Mouse (Mus musculus): Measurements from ENCODE around the gene Pcnx. TPM values are rescaled to one million over a fixed set of nuclear protein-coding genes. Genes with fewer than 3 reads are reported as not detected.

Pcnx gene
- polyA plus RNA-seq, 1 experiment from 2014 or later, result 2.3 TPM

GRCm38 (mm10) chr12:81941191-81941590 lies 81.4 kb downstream of the Pcnx start:
- Histone ChIP-seq H3K4me1 (ENCODE audit: control insufficient read depth, low read depth, low read length) (no peaks in the 10 kb centered on the region), H3K4me3 (ENCODE audit: low read depth, low read length) (no peak overlapping the region), H3K27me3 (ENCODE audit: control insufficient read depth, insufficient read depth, low read depth, low read length) (no peaks in the 10 kb centered on the region), H3K36me3 (ENCODE audit: control insufficient read depth, insufficient read depth) (no peaks in the 10 kb centered on the region), H3K27ac (ENCODE audit: low read length) (no peak overlapping the region), H3K9me3 (replicated peaks; ENCODE audit: control insufficient read depth, low read length) (no peaks in the 10 kb centered on the region), H3K4me2 (ENCODE audit: low read depth, low read length) (no peak overlapping the region), H3K9ac (ENCODE audit: low read depth, low read length) (no peak overlapping the region)
- WGBS (ENCODE audit: insufficient replicate concordance), result 74% methylated on average over 9 of the region's 9 CpGs
- ATAC-seq (ENCODE audit: low read depth), result no peak

DNA sequence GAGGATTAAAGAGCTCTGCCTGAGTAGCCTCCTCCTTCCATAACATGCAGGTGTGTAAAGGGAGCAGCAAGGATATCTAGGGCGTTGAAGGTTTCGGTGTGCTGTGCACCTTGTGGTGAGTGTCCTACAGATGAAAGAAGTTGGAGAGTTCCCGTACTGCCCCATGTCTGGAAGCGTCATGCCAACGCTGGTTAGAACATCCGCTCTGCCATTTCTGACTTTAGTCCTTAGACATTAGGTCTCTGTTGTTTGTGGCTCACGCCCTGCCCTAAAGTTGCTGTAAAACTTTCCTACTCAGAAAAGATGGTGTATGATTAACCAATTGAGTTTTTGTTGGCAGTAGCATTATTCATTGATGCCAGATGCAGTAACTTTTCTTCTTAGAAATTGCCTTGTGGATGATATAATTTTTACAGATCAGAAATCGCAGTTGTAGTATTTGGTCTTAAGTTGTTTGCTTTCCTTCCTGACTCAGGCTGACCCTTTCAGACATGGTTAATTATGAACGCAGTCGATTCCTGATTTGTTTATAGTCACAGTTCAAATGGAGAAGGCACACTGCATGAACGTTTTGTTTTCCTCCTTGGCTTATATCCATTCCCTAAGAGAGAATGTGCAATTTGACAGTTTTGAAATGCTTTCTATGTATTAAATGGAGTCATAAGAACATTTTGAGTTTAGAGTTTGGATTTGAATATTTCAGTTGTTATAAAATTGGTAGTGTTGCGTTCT lies 83.7 kb downstream of the Pcnx start:
- 70% methylated on average over 12 of the region's 12 CpGs for WGBS (ENCODE audit: insufficient replicate concordance)
- no peaks in the 10 kb centered on the region for H3K9me3 ChIP-seq (replicated peaks; ENCODE audit: control insufficient read depth, low read length)
- ATAC-seq (ENCODE audit: low read depth), result no peak
- no peaks in the 10 kb centered on the region for H3K4me1 ChIP-seq (ENCODE audit: control insufficient read depth, low read depth, low read length)
- H3K27ac ChIP-seq (ENCODE audit: low read length), result no peak overlapping the region
- no peaks in the 10 kb centered on the region for H3K27me3 ChIP-seq (ENCODE audit: control insufficient read depth, insufficient read depth, low read depth, low read length)
- H3K4me2 ChIP-seq (ENCODE audit: low read depth, low read length), result no peak overlapping the region
- H3K36me3 ChIP-seq (ENCODE audit: control insufficient read depth, insufficient read depth), result no peaks in the 10 kb centered on the region
- no peak overlapping the region for H3K9ac ChIP-seq (ENCODE audit: low read depth, low read length)
- no peak overlapping the region for H3K4me3 ChIP-seq (ENCODE audit: low read depth, low read length)

DNA sequence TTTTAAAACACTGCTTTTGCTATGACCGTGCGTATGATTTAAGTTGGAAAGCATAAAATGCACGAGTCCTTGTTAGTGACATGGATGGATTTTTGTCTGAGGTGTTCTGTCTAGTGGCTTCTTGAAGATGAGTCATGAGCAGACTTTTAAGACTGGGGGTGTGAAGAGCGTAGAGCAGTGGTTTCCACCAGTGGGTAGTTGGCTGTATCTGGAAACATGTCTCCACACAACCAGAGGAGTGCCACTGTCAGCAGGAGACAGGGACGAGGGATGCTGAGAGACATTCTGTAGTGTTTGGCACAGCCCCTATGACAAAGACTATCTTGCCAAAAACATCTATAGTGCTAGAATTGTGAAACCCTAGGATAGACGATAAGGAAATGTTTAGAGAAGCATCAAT lies 89.2 kb downstream of the Pcnx start:
- no peak overlapping the region for H3K9ac ChIP-seq (ENCODE audit: low read depth, low read length)
- no peaks in the 10 kb centered on the region for H3K36me3 ChIP-seq (ENCODE audit: control insufficient read depth, insufficient read depth)
- ATAC-seq (ENCODE audit: low read depth), result no peak
- H3K4me1 ChIP-seq (ENCODE audit: control insufficient read depth, low read depth, low read length), result no peaks in the 10 kb centered on the region
- no peaks in the 10 kb centered on the region for H3K27me3 ChIP-seq (ENCODE audit: control insufficient read depth, insufficient read depth, low read depth, low read length)
- 68% methylated on average over 6 of the region's 6 CpGs for WGBS (ENCODE audit: insufficient replicate concordance)
- H3K4me2 ChIP-seq (ENCODE audit: low read depth, low read length), result no peak overlapping the region
- no peak overlapping the region for H3K27ac ChIP-seq (ENCODE audit: low read length)
- no peaks in the 10 kb centered on the region for H3K9me3 ChIP-seq (replicated peaks; ENCODE audit: control insufficient read depth, low read length)
- H3K4me3 ChIP-seq (ENCODE audit: low read depth, low read length), result no peak overlapping the region

DNA sequence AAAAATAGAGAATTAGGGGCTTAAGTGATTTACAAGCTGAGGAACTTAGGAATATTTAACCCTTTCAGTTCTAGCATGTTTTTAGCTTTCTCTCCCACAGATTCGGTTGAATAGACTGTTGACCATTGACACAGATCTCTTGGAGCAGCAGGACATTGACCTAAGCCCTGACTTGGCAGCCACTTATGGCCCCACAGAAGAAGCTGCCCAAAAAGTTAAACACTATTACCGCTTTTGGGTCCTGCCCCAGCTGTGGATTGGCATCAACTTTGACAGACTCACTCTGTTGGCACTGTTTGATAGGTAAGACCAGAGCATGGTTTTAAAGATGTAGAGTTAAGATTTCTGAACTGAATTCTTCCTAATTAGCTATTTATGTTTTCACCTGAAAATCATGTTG lies 90.2 kb downstream of the Pcnx start:
- H3K36me3 ChIP-seq (ENCODE audit: control insufficient read depth, insufficient read depth), result no peaks in the 10 kb centered on the region
- H3K27me3 ChIP-seq (ENCODE audit: control insufficient read depth, insufficient read depth, low read depth, low read length), result no peaks in the 10 kb centered on the region
- H3K9me3 ChIP-seq (replicated peaks; ENCODE audit: control insufficient read depth, low read length), result no peaks in the 10 kb centered on the region
- WGBS (ENCODE audit: insufficient replicate concordance), result 78% methylated on average over 2 of the region's 2 CpGs
- H3K9ac ChIP-seq (ENCODE audit: low read depth, low read length), result no peak overlapping the region
- H3K4me1 ChIP-seq (ENCODE audit: control insufficient read depth, low read depth, low read length), result no peaks in the 10 kb centered on the region
- ATAC-seq (ENCODE audit: low read depth), result no peak
- no peak overlapping the region for H3K4me3 ChIP-seq (ENCODE audit: low read depth, low read length)
- H3K4me2 ChIP-seq (ENCODE audit: low read depth, low read length), result no peak overlapping the region
- H3K27ac ChIP-seq (ENCODE audit: low read length), result no peak overlapping the region

- WGBS (ENCODE audit: insufficient replicate concordance), result 75% methylated on average over 4 of the region's 4 CpGs
- H3K4me3 ChIP-seq (ENCODE audit: low read depth, low read length), result no peak overlapping the region
- no peaks in the 10 kb centered on the region for H3K4me1 ChIP-seq (ENCODE audit: control insufficient read depth, low read depth, low read length)
- no peaks in the 10 kb centered on the region for H3K27me3 ChIP-seq (ENCODE audit: control insufficient read depth, insufficient read depth, low read depth, low read length)
- H3K4me2 ChIP-seq (ENCODE audit: low read depth, low read length), result no peak overlapping the region
- no peaks in the 10 kb centered on the region for H3K36me3 ChIP-seq (ENCODE audit: control insufficient read depth, insufficient read depth)
- H3K27ac ChIP-seq (ENCODE audit: low read length), result no peak overlapping the region
- no peak for ATAC-seq (ENCODE audit: low read depth)
- H3K9ac ChIP-seq (ENCODE audit: low read depth, low read length), result no peak overlapping the region
- H3K9me3 ChIP-seq (replicated peaks; ENCODE audit: control insufficient read depth, low read length), result no peaks in the 10 kb centered on the region
These were observed 98.5 kb downstream of the Pcnx start for GRCm38 (mm10) chr12:81958351-81958750.

- 59% methylated on average over 2 of the region's 2 CpGs for WGBS (ENCODE audit: insufficient replicate concordance)
These were observed 105.6 kb downstream of the Pcnx start for GRCm38 (mm10) chr12:81965416-81965815.

GRCm38 (mm10) chr12:81971042-81971883 lies 111.4 kb downstream of the Pcnx start:
- Histone ChIP-seq H3K4me3 (ENCODE audit: low read depth, low read length) (no peak overlapping the region), H3K36me3 (ENCODE audit: control insufficient read depth, insufficient read depth) (no peaks in the 10 kb centered on the region), H3K4me2 (ENCODE audit: low read depth, low read length) (no peak overlapping the region), H3K4me1 (ENCODE audit: control insufficient read depth, low read depth, low read length) (no peaks in the 10 kb centered on the region), H3K27me3 (ENCODE audit: control insufficient read depth, insufficient read depth, low read depth, low read length) (no peaks in the 10 kb centered on the region), H3K27ac (ENCODE audit: low read length) (no peak overlapping the region), H3K9ac (ENCODE audit: low read depth, low read length) (no peak overlapping the region), H3K9me3 (replicated peaks; ENCODE audit: control insufficient read depth, low read length) (no peaks in the 10 kb centered on the region)
- WGBS (ENCODE audit: insufficient replicate concordance), result 73% methylated on average over 19 of the region's 19 CpGs
- no peak for ATAC-seq (ENCODE audit: low read depth)

More at GRCm38 (mm10) chr12:81965416-81965815, 105.6 kb downstream of the Pcnx start:
- no peak for ATAC-seq (ENCODE audit: low read depth)
- Histone ChIP-seq H3K9ac (ENCODE audit: low read depth, low read length) (no peak overlapping the region), H3K4me1 (ENCODE audit: control insufficient read depth, low read depth, low read length) (no peaks in the 10 kb centered on the region), H3K36me3 (ENCODE audit: control insufficient read depth, insufficient read depth) (no peaks in the 10 kb centered on the region; the same call in none of the 2 replicates), H3K27ac (ENCODE audit: low read length) (no peak overlapping the region), H3K4me3 (ENCODE audit: low read depth, low read length) (no peak overlapping the region), H3K4me2 (ENCODE audit: low read depth, low read length) (no peak overlapping the region), H3K9me3 (replicated peaks; ENCODE audit: control insufficient read depth, low read length) (no peaks in the 10 kb centered on the region), H3K27me3 (ENCODE audit: control insufficient read depth, insufficient read depth, low read depth, low read length) (no peaks in the 10 kb centered on the region)

GRCm38 (mm10) chr12:81971884-81972362 lies 112.1 kb downstream of the Pcnx start:
- H3K4me1 ChIP-seq (ENCODE audit: control insufficient read depth, low read depth, low read length), result no peaks in the 10 kb centered on the region
- H3K4me2 ChIP-seq (ENCODE audit: low read depth, low read length), result no peak overlapping the region
- no peak overlapping the region for H3K27ac ChIP-seq (ENCODE audit: low read length)
- H3K27me3 ChIP-seq (ENCODE audit: control insufficient read depth, insufficient read depth, low read depth, low read length), result no peaks in the 10 kb centered on the region
- WGBS (ENCODE audit: insufficient replicate concordance), result 73% methylated on average over 8 of the region's 8 CpGs
- H3K36me3 ChIP-seq (ENCODE audit: control insufficient read depth, insufficient read depth), result no peaks in the 10 kb centered on the region
- no peaks in the 10 kb centered on the region for H3K9me3 ChIP-seq (replicated peaks; ENCODE audit: control insufficient read depth, low read length)
- H3K9ac ChIP-seq (ENCODE audit: low read depth, low read length), result no peak overlapping the region
- ATAC-seq (ENCODE audit: low read depth), result no peak
- no peak overlapping the region for H3K4me3 ChIP-seq (ENCODE audit: low read depth, low read length)

DNA sequence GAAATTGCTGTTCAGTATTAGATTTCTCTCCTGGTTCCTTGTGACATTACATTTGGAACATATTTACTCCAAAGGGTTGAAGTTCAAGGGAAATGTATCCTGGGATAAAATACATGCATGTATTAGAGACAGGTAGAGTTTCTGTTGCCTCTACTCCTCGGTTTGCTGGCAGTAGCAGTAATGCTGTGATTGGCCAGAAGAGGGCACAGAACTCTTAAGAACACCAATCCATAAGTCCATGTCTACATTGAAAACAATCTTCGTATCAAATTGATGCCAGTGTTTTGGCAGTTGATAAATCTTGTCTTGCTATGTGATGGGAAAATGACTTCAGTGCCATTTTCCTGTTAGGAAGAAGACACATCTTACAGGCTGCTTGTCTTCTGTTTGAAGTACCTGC lies 115.0 kb downstream of the Pcnx start:
- Histone ChIP-seq H3K27ac (ENCODE audit: low read length) (no peak overlapping the region), H3K9me3 (replicated peaks; ENCODE audit: control insufficient read depth, low read length) (no peaks in the 10 kb centered on the region), H3K4me3 (ENCODE audit: low read depth, low read length) (no peak overlapping the region), H3K4me1 (ENCODE audit: control insufficient read depth, low read depth, low read length) (no peaks in the 10 kb centered on the region), H3K36me3 (ENCODE audit: control insufficient read depth, insufficient read depth) (no peaks in the 10 kb centered on the region), H3K27me3 (ENCODE audit: control insufficient read depth, insufficient read depth, low read depth, low read length) (no peaks in the 10 kb centered on the region), H3K9ac (ENCODE audit: low read depth, low read length) (no peak overlapping the region), H3K4me2 (ENCODE audit: low read depth, low read length) (no peak overlapping the region)
- no peak for ATAC-seq (ENCODE audit: low read depth)
- WGBS (ENCODE audit: insufficient replicate concordance), result 53% methylated on average over 2 of the region's 2 CpGs
